Mouse (Mus musculus): ENCODE data around the gene Nxnl2. TPM values are rescaled to one million over a fixed set of nuclear protein-coding genes. Genes with fewer than 3 reads are reported as not detected.
A peak's percentile ranks its signal among the peaks of the same experiment; 100 is the strongest.

Gene Nxnl2
- polyA plus RNA-seq, 1 experiment from 2014 or later: 2.3 TPM

DNA sequence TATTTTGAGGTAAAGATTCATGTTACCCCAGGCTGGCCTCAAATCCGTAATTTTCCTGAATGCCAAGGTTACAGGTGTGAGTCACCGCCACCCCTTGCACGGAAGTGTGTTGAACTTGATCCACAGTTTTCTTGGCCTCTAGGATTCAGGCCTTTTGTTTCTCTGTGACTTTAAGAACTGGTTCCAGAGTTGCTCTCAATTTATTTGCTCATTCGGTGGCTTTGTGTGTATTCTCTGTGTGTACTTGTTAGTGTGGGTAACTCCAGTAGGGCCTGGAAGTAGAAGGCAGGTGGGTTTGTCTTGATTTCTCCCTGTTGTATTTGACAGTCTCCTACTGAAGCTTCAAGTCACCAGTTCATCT is 17.2 kb upstream of the Nxnl2 start:
- DNase-seq (ENCODE audit: low spot score) (no peak), ATAC-seq (replicated peaks; ENCODE audit: low FRiP score, low read depth) (peak; percentile 10; the same call in 1 of the 2 replicates)
- H3K27me3 ChIP-seq (ENCODE audit: insufficient read depth, low read length): no peaks in the 10 kb centered on the region

DNA sequence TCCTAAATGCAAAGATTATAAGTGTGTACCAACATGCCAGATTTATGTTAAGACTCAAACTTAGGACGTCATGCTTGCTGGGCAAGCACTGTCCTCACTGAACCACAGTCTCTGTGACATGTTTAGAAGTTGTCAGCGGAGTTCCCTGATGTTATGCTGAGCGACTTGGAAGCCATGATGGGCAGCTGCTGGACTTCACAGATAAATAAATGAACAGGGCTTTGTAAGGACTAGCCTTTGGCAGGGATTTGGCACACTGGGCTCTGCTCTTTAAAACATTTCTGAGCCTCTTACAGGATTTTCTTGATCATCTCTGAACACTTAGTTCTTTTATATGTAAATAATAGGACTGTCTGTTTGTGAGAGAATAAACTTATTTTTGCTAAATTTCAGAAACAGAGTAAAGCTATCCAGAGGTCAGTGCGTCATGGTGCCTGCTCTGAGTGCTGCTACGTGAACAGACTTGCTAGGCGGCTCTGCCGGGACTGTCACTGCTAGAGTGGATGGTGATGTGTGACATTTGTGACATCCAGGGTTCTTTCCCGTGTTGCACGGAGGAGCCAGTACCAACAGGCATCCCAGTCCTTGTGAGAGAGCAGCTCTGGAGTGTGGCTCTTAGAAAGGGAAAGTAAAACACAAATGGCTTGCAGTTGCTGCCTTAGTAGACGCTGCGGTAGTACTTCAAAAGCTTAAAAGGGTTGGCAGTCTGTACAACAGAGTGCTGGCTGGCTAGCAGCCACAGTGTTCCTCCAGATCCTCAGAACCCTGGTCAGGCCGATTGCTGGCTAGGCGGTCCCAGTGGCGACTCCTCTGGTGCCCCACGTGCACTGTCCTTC is 15.4 kb upstream of the Nxnl2 start:
- H3K9ac ChIP-seq (ENCODE audit: low read depth, low read length): no peak overlapping the region
- 88% methylated on average over 15 of the region's 15 CpGs for WGBS
- H3K4me2 ChIP-seq (ENCODE audit: low read length): no peak overlapping the region
- H3K27me3 ChIP-seq (ENCODE audit: insufficient read depth, low read length): no peaks in the 10 kb centered on the region
- ATAC-seq (replicated peaks; ENCODE audit: low FRiP score, low read depth) (no peak), DNase-seq (ENCODE audit: low spot score) (no peak)
- no peak overlapping the region for H3K27ac ChIP-seq
- H3K36me3 ChIP-seq (ENCODE audit: insufficient read depth, low read length): 0 out of 2 replicates have a peak, but pooled peaks cover 15% of the 10 kb centered on the region
- TF ChIP-seq CTCF (IDR thresholded peaks at IDR 0.05; ENCODE audit: low read depth): no peak
- no peak overlapping the region for H3K4me3 ChIP-seq (replicated peaks; ENCODE audit: low read depth, low read length)
- H3K4me1 ChIP-seq (replicated peaks; ENCODE audit: insufficient read depth, low read length): 0 out of 2 replicates have a peak, but pooled peaks cover 2% of the 10 kb centered on the region
- no peaks in the 10 kb centered on the region for H3K9me3 ChIP-seq (replicated peaks; ENCODE audit: low read length)

More for the DNA sequence above, 17.2 kb upstream of the Nxnl2 start:
- WGBS: 68% methylated on average over 4 of the region's 4 CpGs
- H3K9ac ChIP-seq (ENCODE audit: low read depth, low read length): no peak overlapping the region
- H3K27ac ChIP-seq: peak overlapping the region; percentile 61
- no peaks in the 10 kb centered on the region for H3K9me3 ChIP-seq (replicated peaks; ENCODE audit: low read length)
- no peak for TF ChIP-seq CTCF (IDR thresholded peaks at IDR 0.05; ENCODE audit: low read depth)
- H3K36me3 ChIP-seq (ENCODE audit: insufficient read depth, low read length): 0 out of 2 replicates have a peak, but pooled peaks cover 23% of the 10 kb centered on the region
- H3K4me1 ChIP-seq (replicated peaks; ENCODE audit: insufficient read depth, low read length): 0 out of 2 replicates have a peak, but pooled peaks cover 2% of the 10 kb centered on the region
- no peak overlapping the region for H3K4me3 ChIP-seq (replicated peaks; ENCODE audit: low read depth, low read length)
- H3K4me2 ChIP-seq (ENCODE audit: low read length): no peak overlapping the region

DNA sequence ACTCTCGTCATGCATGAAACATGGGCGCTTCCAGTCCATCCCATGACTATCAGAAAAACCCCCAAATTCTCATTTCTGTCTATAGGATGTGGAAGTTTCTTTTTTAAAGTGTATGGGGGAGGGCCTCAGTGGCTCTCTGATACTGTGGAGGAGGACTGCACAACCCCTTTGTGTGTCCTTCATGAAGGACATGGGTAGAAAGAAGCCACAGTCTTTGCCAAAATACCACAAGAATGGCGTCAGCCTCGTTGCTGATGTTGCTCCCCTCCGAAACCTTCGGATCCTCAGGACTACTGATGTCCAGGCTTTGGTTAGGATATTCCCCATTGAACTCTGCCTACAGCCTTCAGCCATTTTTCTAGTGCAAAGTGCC is 14.8 kb upstream of the Nxnl2 start:
- H3K9ac ChIP-seq (ENCODE audit: low read depth, low read length): no peak overlapping the region
- H3K27ac ChIP-seq: no peak overlapping the region
- H3K36me3 ChIP-seq (ENCODE audit: insufficient read depth, low read length): 0 out of 2 replicates have a peak, but pooled peaks cover 13% of the 10 kb centered on the region
- 0 out of 2 replicates have a peak, but pooled peaks cover 2% of the 10 kb centered on the region for H3K4me1 ChIP-seq (replicated peaks; ENCODE audit: insufficient read depth, low read length)
- TF ChIP-seq CTCF (IDR thresholded peaks at IDR 0.05; ENCODE audit: low read depth): no peak
- no peak overlapping the region for H3K4me2 ChIP-seq (ENCODE audit: low read length)
- H3K27me3 ChIP-seq (ENCODE audit: insufficient read depth, low read length): no peaks in the 10 kb centered on the region
- 99% methylated on average over 6 of the region's 6 CpGs for WGBS
- H3K4me3 ChIP-seq (replicated peaks; ENCODE audit: low read depth, low read length): no peak overlapping the region
- ATAC-seq (replicated peaks; ENCODE audit: low FRiP score, low read depth): no peak
- DNase-seq (ENCODE audit: low spot score): no peak
- no peaks in the 10 kb centered on the region for H3K9me3 ChIP-seq (replicated peaks; ENCODE audit: low read length)

DNA sequence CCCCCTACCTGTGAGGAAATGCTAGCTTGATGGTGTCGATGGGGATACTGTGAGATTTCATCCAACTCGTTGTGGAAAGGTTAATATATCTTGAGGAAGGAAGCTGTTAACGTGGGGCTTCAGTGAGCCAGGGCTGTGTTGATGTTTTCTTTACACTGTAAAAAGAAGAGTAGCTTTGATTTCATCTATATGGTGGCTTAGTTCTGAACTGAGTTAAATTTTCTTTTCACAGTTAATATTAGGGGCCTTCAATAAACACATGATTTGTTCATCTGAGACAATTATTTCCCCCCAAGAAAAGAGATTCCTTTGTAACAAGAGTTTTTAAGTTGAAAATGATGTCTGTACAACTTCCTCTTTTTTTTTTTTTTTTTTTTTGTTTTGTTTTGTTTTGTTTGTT is 13.5 kb upstream of the Nxnl2 start:
- Histone ChIP-seq H3K4me2 (ENCODE audit: low read length) (no peak overlapping the region), H3K27ac (no peak overlapping the region), H3K9me3 (replicated peaks; ENCODE audit: low read length) (no peaks in the 10 kb centered on the region), H3K27me3 (ENCODE audit: insufficient read depth, low read length) (no peaks in the 10 kb centered on the region), H3K9ac (ENCODE audit: low read depth, low read length) (no peak overlapping the region), H3K36me3 (ENCODE audit: insufficient read depth, low read length) (0 out of 2 replicates have a peak, but pooled peaks cover 13% of the 10 kb centered on the region), H3K4me1 (replicated peaks; ENCODE audit: insufficient read depth, low read length) (0 out of 2 replicates have a peak, but pooled peaks cover 2% of the 10 kb centered on the region), H3K4me3 (replicated peaks; ENCODE audit: low read depth, low read length) (no peak overlapping the region)
- WGBS: 46% methylated on average over 3 of the region's 3 CpGs
- ATAC-seq (replicated peaks; ENCODE audit: low FRiP score, low read depth) (no peak), DNase-seq (ENCODE audit: low spot score) (no peak)
- TF ChIP-seq CTCF (IDR thresholded peaks at IDR 0.05; ENCODE audit: low read depth): no peak

DNA sequence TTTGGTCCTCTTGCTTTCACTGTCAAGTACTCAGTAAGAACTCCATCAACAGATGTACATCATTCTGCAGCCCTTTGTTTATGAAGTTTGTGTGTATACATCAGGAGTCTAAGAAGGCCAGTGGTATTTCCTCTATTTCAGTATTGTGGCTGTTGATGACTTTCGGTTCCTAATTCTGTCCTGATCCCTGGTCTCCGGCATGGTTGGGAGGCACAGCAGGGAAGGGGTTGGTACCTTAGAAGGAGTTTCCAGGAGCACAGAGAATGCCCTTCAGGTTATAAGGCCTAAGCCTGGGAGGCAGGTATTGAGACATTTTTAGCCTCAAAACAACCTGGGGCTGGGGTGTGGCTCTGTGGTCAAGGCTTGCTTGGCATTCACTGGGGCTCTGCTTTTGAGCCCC is 9.2 kb upstream of the Nxnl2 start:
- H3K9ac ChIP-seq (ENCODE audit: low read depth, low read length): no peak overlapping the region
- DNase-seq (ENCODE audit: low spot score): no peak
- no peak for TF ChIP-seq CTCF (IDR thresholded peaks at IDR 0.05; ENCODE audit: low read depth)
- ATAC-seq (replicated peaks; ENCODE audit: low FRiP score, low read depth): no peak
- H3K27ac ChIP-seq: no peak overlapping the region
- H3K27me3 ChIP-seq (ENCODE audit: insufficient read depth, low read length): no peaks in the 10 kb centered on the region
- WGBS: 80% methylated on average over 2 of the region's 2 CpGs
- H3K36me3 ChIP-seq (ENCODE audit: insufficient read depth, low read length): no peaks in the 10 kb centered on the region
- H3K4me1 ChIP-seq (replicated peaks; ENCODE audit: insufficient read depth, low read length): no peaks in the 10 kb centered on the region
- H3K4me3 ChIP-seq (replicated peaks; ENCODE audit: low read depth, low read length): no peak overlapping the region
- H3K9me3 ChIP-seq (replicated peaks; ENCODE audit: low read length): no peaks in the 10 kb centered on the region
- no peak overlapping the region for H3K4me2 ChIP-seq (ENCODE audit: low read length)

DNA sequence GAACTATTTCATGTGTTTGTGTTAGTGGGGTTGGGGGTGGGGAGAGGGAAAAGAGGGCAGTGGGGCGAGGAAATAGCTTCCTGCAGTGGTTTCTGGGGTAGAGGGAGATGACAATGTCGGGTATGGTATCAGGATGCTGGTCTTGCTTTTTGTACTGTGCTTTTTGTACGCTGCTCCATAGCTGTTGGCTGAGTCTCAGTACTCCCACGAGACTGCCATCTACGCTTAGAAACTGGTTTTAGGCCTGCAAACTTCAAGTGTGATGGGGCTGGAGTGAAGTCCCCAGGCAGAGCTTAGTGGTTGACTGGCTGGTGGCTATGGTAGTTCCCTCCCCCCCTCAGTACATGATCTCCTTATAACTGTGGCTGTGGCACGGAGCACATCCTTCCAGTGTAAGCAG is 8.6 kb upstream of the Nxnl2 start:
- no peaks in the 10 kb centered on the region for H3K9me3 ChIP-seq (replicated peaks; ENCODE audit: low read length)
- no peak for TF ChIP-seq CTCF (IDR thresholded peaks at IDR 0.05; ENCODE audit: low read depth)
- no peaks in the 10 kb centered on the region for H3K4me1 ChIP-seq (replicated peaks; ENCODE audit: insufficient read depth, low read length)
- DNase-seq (ENCODE audit: low spot score) (no peak), ATAC-seq (replicated peaks; ENCODE audit: low FRiP score, low read depth) (no peak)
- H3K36me3 ChIP-seq (ENCODE audit: insufficient read depth, low read length): no peaks in the 10 kb centered on the region
- 70% methylated on average over 6 of the region's 6 CpGs for WGBS
- H3K4me2 ChIP-seq (ENCODE audit: low read length): no peak overlapping the region
- no peak overlapping the region for H3K27ac ChIP-seq
- H3K4me3 ChIP-seq (replicated peaks; ENCODE audit: low read depth, low read length): no peak overlapping the region
- H3K27me3 ChIP-seq (ENCODE audit: insufficient read depth, low read length): no peaks in the 10 kb centered on the region
- no peak overlapping the region for H3K9ac ChIP-seq (ENCODE audit: low read depth, low read length)

All from kidney, postnatal 0 days (tissue).